Comparison of ENCODE assay signal across 8 mouse cellular contexts in the genomic region with DNA sequence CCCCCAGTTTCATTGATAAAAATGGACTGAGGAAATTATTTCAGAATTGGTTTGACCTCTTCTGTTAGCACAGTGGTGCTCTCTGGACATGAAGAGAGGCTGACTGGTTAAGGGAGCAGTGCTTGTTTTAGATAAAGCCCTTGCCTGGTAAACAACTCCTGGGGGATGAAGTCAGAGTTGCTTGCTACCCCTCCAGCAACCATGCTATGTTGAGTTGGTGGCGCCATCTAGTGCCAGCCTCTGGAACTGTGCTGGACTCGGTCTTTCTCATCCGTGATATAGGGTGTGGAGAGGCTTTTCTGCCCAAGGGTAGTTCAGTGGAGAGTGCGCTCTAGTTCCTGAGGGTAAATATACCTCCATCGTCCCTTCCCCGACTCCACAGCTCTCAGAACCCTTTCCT. TPM values are rescaled to one million over a fixed set of nuclear protein-coding genes. Genes with fewer than 3 reads are reported as not detected.
A peak's percentile ranks its signal among the peaks of the same experiment; 100 is the strongest.
DNase-seq lines count a peak whose midpoint lies in the region; ATAC-seq lines count a peak whose summit lies in the region.

No protein-coding gene starts in this region.

- DNase-seq in CD8-positive naive resting alpha-beta T cell, adult 2 months (ENCODE audit: low read depth in 2 of 2, low spot score in 2 of 2), result peak; percentile 94 to 97
- peak; percentile 48 for DNase-seq in adipocyte (ENCODE audit: low spot score)
- DNase-seq in heart, adult 18-20 months, result peak; percentile 81 to 95
- peak; percentile 83 for DNase-seq in layer of hippocampus, adult 11-12 months (ENCODE audit: low spot score)
- peak; percentile 91 for DNase-seq in lung, postnatal 10 days
- peak; percentile 51 for DNase-seq in skeletal muscle tissue, adult 2 months (ENCODE audit: low read depth, low spot score)
- DNase-seq in urinary bladder, postnatal 4 days (ENCODE audit: low spot score in 2 of 2), result peak; percentile 33 to 81

- peak; percentile 58 for ATAC-seq in common myeloid progenitor, adult 5-6 weeks (replicated peaks; ENCODE audit: low read depth, poor library complexity, severe bottlenecking)

RNA-seq across cellular contexts. Expression of gene Bach2, which starts 9.6 kb away (rescaled TPM):
- 1.6 and 8.9 TPM in 2 replicates for total RNA-seq in common myeloid progenitor, adult 5-6 weeks (2017)
- total RNA-seq in heart, adult 18-20 months (2021), result 1 to 10 TPM; 4.2 to 6.2 TPM

Comparison
In these comparisons a context has a peak if more than half of its experiments do, and no peak if none do; other contexts are left out.
1. Peak in every context shown above with its lines: DNase-seq and ATAC-seq.